Mouse (Mus musculus): Measurements from ENCODE around the gene Otud4. TPM values are rescaled to one million over a fixed set of nuclear protein-coding genes. Genes with fewer than 3 reads are reported as not detected.

Otud4 gene
- polyA plus RNA-seq, 1 experiment from 2014 or later, result 29.7 TPM

DNA sequence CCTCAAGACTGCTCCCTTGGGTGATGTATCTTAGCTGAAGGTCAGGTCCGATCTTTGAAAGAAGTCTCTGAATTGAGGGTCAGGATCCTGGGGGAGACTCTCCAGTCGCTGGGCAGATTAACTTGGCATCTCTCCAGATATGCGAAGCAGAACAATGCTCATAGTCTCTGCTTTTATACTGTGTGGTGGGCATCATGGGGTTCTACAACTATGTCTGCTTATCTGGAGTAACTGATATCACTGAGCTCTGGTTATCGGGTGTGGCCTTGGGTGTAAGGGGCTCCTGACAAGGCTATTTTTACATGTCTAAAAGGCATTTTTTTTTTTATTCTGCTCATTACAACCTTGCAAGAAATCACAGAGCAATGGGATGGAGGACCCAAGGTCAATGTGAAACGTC, 13.2 kb upstream of the Otud4 start:
- 85% methylated on average over 5 of the region's 5 CpGs for WGBS
- no peak for DNase-seq (ENCODE audit: low spot score)
- H3K4me1 ChIP-seq (replicated peaks; ENCODE audit: control insufficient read depth, insufficient read depth, low read length), result no peaks in the 10 kb centered on the region
- no peak for ATAC-seq (replicated peaks; ENCODE audit: low FRiP score)
- no peak overlapping the region for H3K4me3 ChIP-seq (ENCODE audit: low read depth, low read length)
- H3K4me2 ChIP-seq (ENCODE audit: low read depth, low read length, severe bottlenecking), result no peak overlapping the region
- H3K9me3 ChIP-seq (ENCODE audit: control insufficient read depth, low read length), result no peaks in the 10 kb centered on the region
- H3K9ac ChIP-seq (ENCODE audit: low read length), result no peak overlapping the region
- no peaks in the 10 kb centered on the region for H3K27me3 ChIP-seq (ENCODE audit: control insufficient read depth, insufficient read depth, low read length)
- no peak overlapping the region for H3K27ac ChIP-seq (ENCODE audit: low read depth, low read length)
- no peaks in the 10 kb centered on the region for H3K36me3 ChIP-seq (ENCODE audit: control insufficient read depth, insufficient read depth, low read length)

DNA sequence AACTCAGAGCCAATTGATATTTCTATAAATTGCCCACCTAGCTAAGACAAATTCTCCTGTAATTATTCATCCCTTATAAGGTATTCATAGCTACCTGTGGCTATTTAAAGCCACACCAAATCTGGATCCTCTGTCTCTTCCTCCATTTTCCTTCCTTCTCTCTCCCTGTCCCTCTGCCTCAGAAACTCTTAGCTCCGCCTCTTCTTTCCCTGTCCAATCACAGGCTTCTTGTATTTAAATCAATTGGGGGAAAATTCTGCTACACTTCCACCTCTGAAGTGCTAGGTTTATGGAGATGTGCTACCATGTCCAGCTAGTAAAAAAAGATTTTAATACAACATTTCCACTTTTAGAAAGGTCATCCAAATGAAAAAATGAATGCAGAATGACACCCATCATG, 3.9 kb upstream of the Otud4 start:
- no peak for ATAC-seq (replicated peaks; ENCODE audit: low FRiP score)
- WGBS, result 86% methylated on average over 1 of the region's 1 CpGs
- H3K4me3 ChIP-seq (ENCODE audit: low read depth, low read length), result no peak overlapping the region

DNA sequence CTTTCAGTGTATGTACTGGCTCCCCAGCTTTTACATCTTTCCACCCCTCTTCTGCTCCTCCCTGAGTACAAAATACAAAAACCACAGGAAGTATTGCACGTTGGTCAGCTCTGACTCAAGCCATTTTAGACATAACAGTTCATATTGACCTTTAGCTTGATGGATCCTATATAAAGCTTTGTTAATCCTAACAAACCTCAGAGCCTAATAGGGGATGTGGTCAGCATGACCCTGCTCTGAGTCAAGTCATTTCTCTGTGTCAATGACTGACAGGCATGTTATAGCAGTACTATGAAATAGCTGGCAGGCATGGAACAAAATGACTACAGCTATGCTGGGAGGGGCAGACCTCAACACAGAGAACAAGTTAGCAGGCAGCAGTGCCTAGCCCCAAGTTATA, 3.3 kb upstream of the Otud4 start:
- no peaks in the 10 kb centered on the region for H3K36me3 ChIP-seq (ENCODE audit: control insufficient read depth, insufficient read depth, low read length)
- ATAC-seq (replicated peaks; ENCODE audit: low FRiP score), result no peak

More for the DNA sequence above, 3.9 kb upstream of the Otud4 start:
- Histone ChIP-seq H3K9me3 (ENCODE audit: control insufficient read depth, low read length) (no peaks in the 10 kb centered on the region; the same call in 1 of the 2 replicates), H3K9ac (ENCODE audit: low read length) (no peak overlapping the region), H3K4me2 (ENCODE audit: low read depth, low read length, severe bottlenecking) (no peak overlapping the region), H3K4me1 (replicated peaks; ENCODE audit: control insufficient read depth, insufficient read depth, low read length) (no peaks in the 10 kb centered on the region), H3K27ac (ENCODE audit: low read depth, low read length) (no peak overlapping the region), H3K27me3 (ENCODE audit: control insufficient read depth, insufficient read depth, low read length) (no peaks in the 10 kb centered on the region), H3K36me3 (ENCODE audit: control insufficient read depth, insufficient read depth, low read length) (no peaks in the 10 kb centered on the region)
- no peak for DNase-seq (ENCODE audit: low spot score)

DNA sequence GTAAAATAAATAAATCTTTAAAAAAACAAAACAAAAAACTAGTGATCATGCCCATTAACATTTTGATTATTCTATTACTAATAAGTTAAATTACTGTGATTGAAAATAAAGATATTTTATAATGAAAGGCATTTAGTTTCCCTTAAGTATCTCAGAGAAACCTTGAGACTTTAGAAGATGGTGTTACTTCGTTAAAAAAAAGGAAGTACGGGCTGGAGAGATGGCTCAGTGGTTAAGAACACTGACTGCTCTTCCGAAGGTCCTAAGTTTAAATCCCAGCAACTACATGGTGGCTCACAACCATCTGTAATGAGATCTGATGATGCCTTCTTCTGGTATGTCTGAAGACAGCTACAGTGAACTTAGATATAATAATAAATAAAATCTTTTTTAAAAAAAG, 2.2 kb upstream of the Otud4 start:
- H3K4me3 ChIP-seq (ENCODE audit: low read depth, low read length), result no peak overlapping the region
- no peaks in the 10 kb centered on the region; the same call in 1 of the 2 replicates for H3K9me3 ChIP-seq (ENCODE audit: control insufficient read depth, low read length)
- H3K4me2 ChIP-seq (ENCODE audit: low read depth, low read length, severe bottlenecking), result no peak overlapping the region
- DNase-seq (ENCODE audit: low spot score) (no peak), ATAC-seq (replicated peaks; ENCODE audit: low FRiP score) (no peak)
- H3K27me3 ChIP-seq (ENCODE audit: control insufficient read depth, insufficient read depth, low read length), result no peaks in the 10 kb centered on the region
- H3K4me1 ChIP-seq (replicated peaks; ENCODE audit: control insufficient read depth, insufficient read depth, low read length), result peaks cover 4% of the 10 kb centered on the region; the same call in 1 of the 2 replicates
- no peak overlapping the region for H3K9ac ChIP-seq (ENCODE audit: low read length)
- no peak overlapping the region for H3K27ac ChIP-seq (ENCODE audit: low read depth, low read length)
- 81% methylated on average over 3 of the region's 3 CpGs for WGBS
- H3K36me3 ChIP-seq (ENCODE audit: control insufficient read depth, insufficient read depth, low read length), result no peaks in the 10 kb centered on the region

More for the DNA sequence above, 3.3 kb upstream of the Otud4 start:
- H3K4me2 ChIP-seq (ENCODE audit: low read depth, low read length, severe bottlenecking), result no peak overlapping the region
- no peak overlapping the region for H3K27ac ChIP-seq (ENCODE audit: low read depth, low read length)
- 100% methylated on average over 1 of the region's 1 CpGs for WGBS
- no peaks in the 10 kb centered on the region for H3K27me3 ChIP-seq (ENCODE audit: control insufficient read depth, insufficient read depth, low read length)
- H3K9ac ChIP-seq (ENCODE audit: low read length), result no peak overlapping the region
- no peaks in the 10 kb centered on the region; the same call in 1 of the 2 replicates for H3K9me3 ChIP-seq (ENCODE audit: control insufficient read depth, low read length)
- H3K4me3 ChIP-seq (ENCODE audit: low read depth, low read length), result no peak overlapping the region
- DNase-seq (ENCODE audit: low spot score), result no peak
- peaks cover 2% of the 10 kb centered on the region; the same call in 1 of the 2 replicates for H3K4me1 ChIP-seq (replicated peaks; ENCODE audit: control insufficient read depth, insufficient read depth, low read length)

DNA sequence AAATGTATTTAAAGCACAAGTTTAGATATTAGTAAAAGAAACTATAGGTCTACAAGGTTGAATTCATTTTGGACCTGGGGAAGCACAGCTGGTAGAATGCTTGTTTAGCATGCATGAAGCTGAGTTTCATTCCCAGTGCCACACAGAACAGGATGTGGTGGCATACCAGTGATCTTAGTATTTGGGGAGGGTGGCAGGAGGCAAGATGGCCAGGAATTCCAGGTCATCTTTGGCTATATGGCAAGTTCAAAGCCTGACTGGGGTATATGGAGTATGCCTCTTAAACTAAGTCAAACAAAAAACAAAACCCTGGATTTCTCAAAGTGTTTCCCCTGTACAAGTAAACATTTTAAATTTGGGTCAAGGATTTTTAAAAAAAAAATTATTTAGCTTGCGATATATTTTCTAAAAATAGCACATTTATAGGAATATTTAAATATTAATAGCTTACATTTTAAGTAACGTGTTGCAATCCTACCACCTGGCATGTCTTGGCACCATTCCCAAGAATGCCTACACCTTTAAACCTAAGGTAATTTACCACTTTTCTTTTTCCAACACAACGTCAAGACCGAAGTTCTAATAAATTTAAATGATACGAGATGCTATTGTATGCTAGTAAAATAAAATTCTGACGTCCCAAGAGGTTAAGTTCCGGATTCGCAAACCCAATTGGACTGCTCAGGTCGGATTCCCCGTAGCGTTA, 1.3 kb upstream of the Otud4 start:
- DNase-seq (ENCODE audit: low spot score) (no peak), ATAC-seq (replicated peaks; ENCODE audit: low FRiP score) (no peak)
- Histone ChIP-seq H3K36me3 (ENCODE audit: control insufficient read depth, insufficient read depth, low read length) (no peaks in the 10 kb centered on the region), H3K9me3 (ENCODE audit: control insufficient read depth, low read length) (no peaks in the 10 kb centered on the region; the same call in 1 of the 2 replicates), H3K4me2 (ENCODE audit: low read depth, low read length, severe bottlenecking) (peak overlapping the region; percentile 55), H3K4me3 (ENCODE audit: low read depth, low read length) (peak overlapping the region; percentile 87), H3K27ac (ENCODE audit: low read depth, low read length) (peak overlapping the region; percentile 89), H3K9ac (ENCODE audit: low read length) (peak overlapping the region; percentile 84), H3K27me3 (ENCODE audit: control insufficient read depth, insufficient read depth, low read length) (no peaks in the 10 kb centered on the region), H3K4me1 (replicated peaks; ENCODE audit: control insufficient read depth, insufficient read depth, low read length) (peaks cover 7% of the 10 kb centered on the region; the same call in 1 of the 2 replicates)
- 11% methylated on average over 11 of the region's 11 CpGs for WGBS

DNA sequence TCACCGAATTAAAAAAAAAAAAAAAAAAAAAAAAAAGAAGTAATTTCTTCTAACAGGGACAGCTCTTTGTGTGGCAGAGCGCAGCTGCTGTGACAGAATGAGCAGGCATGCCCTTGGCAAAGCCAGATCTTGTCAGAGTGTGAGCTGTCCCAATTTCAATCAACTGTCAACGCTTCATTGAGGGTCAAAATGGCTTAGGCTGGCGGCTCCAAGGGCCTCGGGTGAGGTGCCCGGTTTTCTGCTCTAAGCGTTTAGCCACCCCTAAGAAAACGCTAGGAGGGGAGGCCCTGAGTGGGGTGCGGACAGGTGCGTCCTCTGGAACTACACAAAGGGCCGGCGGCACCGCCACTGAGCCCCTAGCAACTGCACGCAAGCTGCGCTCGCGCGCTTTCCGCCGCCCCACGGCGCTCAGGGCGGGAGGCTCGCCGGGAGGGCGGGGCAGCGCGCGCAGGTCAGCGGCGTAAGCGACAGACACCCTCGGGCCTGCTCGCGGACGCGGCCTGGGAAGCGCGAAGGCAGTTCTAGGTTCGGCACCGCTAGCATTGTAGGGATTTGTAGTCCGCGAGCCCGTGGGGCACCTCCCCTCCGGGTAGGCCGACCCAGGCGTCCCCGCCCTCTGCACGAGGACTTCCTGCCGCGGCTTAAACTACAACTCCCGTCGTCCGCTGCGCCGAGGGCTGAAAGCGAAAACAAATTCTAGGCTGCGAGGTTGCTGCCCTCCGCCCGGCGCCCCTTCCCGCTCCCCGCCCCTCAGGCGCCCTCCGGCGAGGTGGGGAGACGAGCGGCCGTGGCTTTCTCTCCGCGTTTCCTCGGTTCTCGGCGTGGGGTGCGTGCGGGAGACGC, 490 bp upstream of the Otud4 start:
- Histone ChIP-seq H3K36me3 (ENCODE audit: control insufficient read depth, insufficient read depth, low read length) (peaks cover under 1% of the 10 kb centered on the region; the same call in 1 of the 2 replicates), H3K4me3 (ENCODE audit: low read depth, low read length) (peak overlapping the region; percentile 87), H3K4me2 (ENCODE audit: low read depth, low read length, severe bottlenecking) (peak overlapping the region; percentile 56), H3K9me3 (ENCODE audit: control insufficient read depth, low read length) (no peaks in the 10 kb centered on the region; the same call in 1 of the 2 replicates), H3K27me3 (ENCODE audit: control insufficient read depth, insufficient read depth, low read length) (no peaks in the 10 kb centered on the region), H3K4me1 (replicated peaks; ENCODE audit: control insufficient read depth, insufficient read depth, low read length) (peaks cover 7% of the 10 kb centered on the region; the same call in 1 of the 2 replicates), H3K9ac (ENCODE audit: low read length) (peak overlapping the region; percentile 88), H3K27ac (ENCODE audit: low read depth, low read length) (peak overlapping the region; percentile 89)
- ATAC-seq (replicated peaks; ENCODE audit: low FRiP score), result peak; percentile 99
- peak; percentile 99 for DNase-seq (ENCODE audit: low spot score)
- WGBS, result under 1% methylated on average over 74 of the region's 77 CpGs

DNA sequence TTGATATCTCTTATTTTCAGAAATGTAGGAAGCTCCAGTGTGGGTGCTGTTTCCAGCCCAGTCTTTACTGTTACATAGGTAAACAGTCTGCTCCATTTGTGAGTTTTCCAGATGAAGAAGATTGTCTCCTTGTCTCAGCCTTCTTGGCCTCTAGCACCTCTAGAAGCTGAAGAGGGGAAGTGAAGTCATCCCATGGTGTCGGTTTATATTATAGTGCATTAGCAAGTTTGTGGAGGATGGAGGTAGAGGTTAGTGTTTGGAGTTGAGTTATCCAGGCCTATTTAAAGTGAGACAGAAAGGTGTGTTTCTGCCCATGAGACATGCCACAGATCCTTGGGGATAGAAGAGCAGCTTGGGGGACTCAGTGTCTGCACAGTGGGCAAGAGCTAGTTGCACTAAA, 1.7 kb downstream of the Otud4 start:
- Histone ChIP-seq H3K4me3 (ENCODE audit: low read depth, low read length) (peak overlapping the region; percentile 87), H3K27me3 (ENCODE audit: control insufficient read depth, insufficient read depth, low read length) (no peaks in the 10 kb centered on the region), H3K36me3 (ENCODE audit: control insufficient read depth, insufficient read depth, low read length) (peaks cover 3% of the 10 kb centered on the region; the same call in 1 of the 2 replicates), H3K9ac (ENCODE audit: low read length) (peak overlapping the region; percentile 88), H3K9me3 (ENCODE audit: control insufficient read depth, low read length) (no peaks in the 10 kb centered on the region), H3K4me1 (replicated peaks; ENCODE audit: control insufficient read depth, insufficient read depth, low read length) (peaks cover 7% of the 10 kb centered on the region; the same call in 1 of the 2 replicates), H3K4me2 (ENCODE audit: low read depth, low read length, severe bottlenecking) (peak overlapping the region; percentile 56), H3K27ac (ENCODE audit: low read depth, low read length) (no peak overlapping the region)
- WGBS, result 37% methylated on average over 1 of the region's 1 CpGs
- DNase-seq (ENCODE audit: low spot score), result no peak
- ATAC-seq (replicated peaks; ENCODE audit: low FRiP score), result no peak

DNA sequence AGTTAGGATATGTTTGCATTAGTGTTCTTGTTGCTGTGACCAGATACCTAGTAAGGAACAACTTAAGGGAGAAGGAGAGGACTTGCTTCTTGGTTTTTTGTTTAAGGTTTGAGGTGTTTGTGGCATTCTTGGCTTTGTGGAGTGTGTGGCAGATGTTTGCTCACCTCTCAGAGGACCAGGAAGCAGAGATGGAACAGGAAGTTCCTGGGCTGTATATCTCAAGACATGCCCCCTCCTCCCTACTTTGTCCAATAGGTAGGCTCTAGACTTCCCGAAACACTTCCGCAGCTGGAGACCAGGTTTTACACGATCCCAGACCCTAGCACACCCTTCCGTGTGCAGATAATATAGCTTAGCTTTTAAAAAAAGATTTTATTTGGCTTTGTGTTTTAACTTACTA, 10.2 kb downstream of the Otud4 start:
- H3K27me3 ChIP-seq (ENCODE audit: control insufficient read depth, insufficient read depth, low read length), result no peaks in the 10 kb centered on the region
- 95% methylated on average over 4 of the region's 4 CpGs for WGBS
- DNase-seq (ENCODE audit: low spot score) (no peak), ATAC-seq (replicated peaks; ENCODE audit: low FRiP score) (no peak)
- H3K9ac ChIP-seq (ENCODE audit: low read length), result no peak overlapping the region
- H3K4me3 ChIP-seq (ENCODE audit: low read depth, low read length), result no peak overlapping the region
- no peak overlapping the region for H3K27ac ChIP-seq (ENCODE audit: low read depth, low read length)
- peaks cover 2% of the 10 kb centered on the region; the same call in 1 of the 2 replicates for H3K36me3 ChIP-seq (ENCODE audit: control insufficient read depth, insufficient read depth, low read length)
- H3K4me2 ChIP-seq (ENCODE audit: low read depth, low read length, severe bottlenecking), result no peak overlapping the region
- H3K9me3 ChIP-seq (ENCODE audit: control insufficient read depth, low read length), result no peaks in the 10 kb centered on the region
- H3K4me1 ChIP-seq (replicated peaks; ENCODE audit: control insufficient read depth, insufficient read depth, low read length), result no peaks in the 10 kb centered on the region
